11 mouse cellular contexts compared by ENCODE assay signal in the genomic region with DNA sequence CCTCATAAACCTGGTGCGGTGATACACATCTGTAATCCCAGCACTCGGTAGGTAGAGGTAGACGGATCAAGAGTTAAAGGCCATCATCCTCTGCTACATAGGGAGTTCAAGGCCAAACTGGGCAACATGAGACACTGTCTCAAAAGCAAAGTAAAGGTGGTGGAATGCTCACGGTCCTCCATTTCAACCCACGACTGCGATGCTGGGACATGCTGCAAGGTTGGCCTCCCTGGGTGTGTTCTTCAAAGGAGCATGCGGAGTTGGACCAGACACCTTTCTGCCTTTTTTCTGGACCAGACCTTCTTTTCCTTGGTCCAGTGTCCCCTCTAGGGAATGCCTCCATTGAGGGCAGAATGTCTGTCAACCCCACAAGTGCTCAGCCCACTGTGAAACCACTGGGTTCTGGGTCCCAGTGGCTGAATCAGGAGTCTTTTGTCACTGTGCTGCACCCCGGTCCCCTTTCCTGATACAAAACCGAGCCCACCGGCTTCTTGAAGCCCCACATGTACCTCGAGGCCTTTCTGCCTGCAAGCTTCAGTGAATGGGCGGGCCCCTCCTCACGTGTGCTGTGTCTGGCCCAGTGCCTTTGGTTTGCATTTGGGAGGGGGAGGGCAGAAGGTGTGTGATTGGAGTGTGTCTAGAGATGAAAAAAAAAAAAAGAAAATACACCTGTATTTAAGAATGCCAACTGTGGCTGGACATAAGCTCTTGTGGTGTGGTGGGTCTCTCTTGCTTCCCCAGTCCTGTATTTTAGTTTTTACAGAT. TPM values are rescaled to one million over a fixed set of nuclear protein-coding genes. Genes with fewer than 3 reads are reported as not detected.
DNase-seq lines count a peak whose midpoint lies in the region; ATAC-seq and TF ChIP-seq lines count a peak whose summit lies in the region.
"Had no signal": no experiment of that assay in that cellular context is flagged by ENCODE, and none has a peak within 500 bp of the region (broad histone marks: within the 10 kb centered on the region; RNA-seq: fewer than 3 reads in every experiment).

No protein-coding gene starts in this region.

- no peak overlapping the region for H3K4me2 ChIP-seq in intestine, embryonic 16.5 days (ENCODE audit: low read depth, low read length)
- H3K4me2 ChIP-seq in intestine, embryonic 15.5 days (replicated peaks) = no peak overlapping the region
- no peak overlapping the region for H3K4me2 ChIP-seq in CH12.LX (ENCODE audit: insufficient read depth, low read depth, poor library complexity, severe bottlenecking)
- no peak overlapping the region for H3K4me2 ChIP-seq in liver, embryonic 11.5 days

- peaks cover 17% of the 10 kb centered on the region for H3K36me3 ChIP-seq in intestine, embryonic 16.5 days (ENCODE audit: control insufficient read depth, insufficient read depth, low read length)
- peaks cover 17% of the 10 kb centered on the region for H3K36me3 ChIP-seq in intestine, embryonic 15.5 days
- peaks cover 43 to 76% of the 10 kb centered on the region in 2 experiments for H3K36me3 ChIP-seq in CH12.LX (replicated peaks in 1 of 2; ENCODE audit: control insufficient read depth in 1 of 2, insufficient read depth in 1 of 2, low read length in 1 of 2)
- H3K36me3 ChIP-seq in liver, embryonic 11.5 days (ENCODE audit: control insufficient read depth, insufficient read depth, low read length) = peaks cover 23% of the 10 kb centered on the region

- peaks cover 21% of the 10 kb centered on the region for H3K4me1 ChIP-seq in intestine, embryonic 16.5 days (ENCODE audit: control insufficient read depth, insufficient read depth, low read length)
- peaks cover 24% of the 10 kb centered on the region for H3K4me1 ChIP-seq in intestine, embryonic 15.5 days (replicated peaks)
- H3K4me1 ChIP-seq in CH12.LX (ENCODE audit: control insufficient read depth in 1 of 2, insufficient read depth in 2 of 2) = peaks cover 7 to 34% of the 10 kb centered on the region in 2 experiments
- peaks cover 37% of the 10 kb centered on the region for H3K4me1 ChIP-seq in liver, embryonic 11.5 days (replicated peaks; ENCODE audit: control insufficient read depth, insufficient read depth, low read length)

- peaks cover 19% of the 10 kb centered on the region for H3K79me2 ChIP-seq in CH12.LX (replicated peaks; ENCODE audit: control insufficient read depth, extremely low read depth, insufficient read depth, poor library complexity, severe bottlenecking)

- H3K27me3 ChIP-seq in intestine, embryonic 16.5 days (replicated peaks; ENCODE audit: control insufficient read depth, insufficient read depth, low read length) = no peaks in the 10 kb centered on the region
- no peaks in the 10 kb centered on the region for H3K27me3 ChIP-seq in intestine, embryonic 15.5 days (replicated peaks)
- H3K27me3 ChIP-seq in CH12.LX (replicated peaks) = no peaks in the 10 kb centered on the region
- H3K27me3 ChIP-seq in liver, embryonic 11.5 days (replicated peaks; ENCODE audit: control insufficient read depth, insufficient read depth, low read length) = no peaks in the 10 kb centered on the region

- DNase-seq in CH12.LX (ENCODE audit: extremely low read depth) (no peak), MN1 (ENCODE audit: low spot score) (peak; percentile 26)
- DNase-seq in liver, embryonic 11.5 days (ENCODE audit: low spot score) = no peak
- no peak for DNase-seq in ovary, postnatal 36 days (ENCODE audit: low spot score)
- DNase-seq in right cerebral cortex, postnatal 25 days = no peak
- DNase-seq: cerebellum, adult 11 months; left cerebral cortex, postnatal 4 days; spleen, adult 18-20 months; thymus, postnatal 4 days had no signal

- H3K27ac ChIP-seq in intestine, embryonic 16.5 days (ENCODE audit: low read length) = peak overlapping the region; percentile 33; the same call in 1 of the 2 replicates
- no peak overlapping the region; the same call in 1 of the 2 replicates for H3K27ac ChIP-seq in intestine, embryonic 15.5 days
- H3K27ac ChIP-seq in CH12.LX (ENCODE audit: insufficient read depth, low read depth) = no peak overlapping the region
- H3K27ac ChIP-seq in liver, embryonic 11.5 days (ENCODE audit: low read depth, low read length) = peak overlapping the region; percentile 96

- no peak for TF ChIP-seq CTCF in CH12.LX (conservative IDR thresholded peaks at IDR 0.05 in 1 of 2, IDR thresholded peaks at IDR 0.05 in 1 of 2; ENCODE audit: low read depth in 2 of 2, low read length in 2 of 2)

- TF ChIP-seq EP300 in CH12.LX (IDR thresholded peaks at IDR 0.05; ENCODE audit: low read length) = no peak

- TF ChIP-seq POLR2A in CH12.LX (IDR thresholded peaks at IDR 0.05; ENCODE audit: low read depth, low read length) = no peak

- no peaks in the 10 kb centered on the region for H3K9me3 ChIP-seq in intestine, embryonic 16.5 days (ENCODE audit: control insufficient read depth, low read length)
- no peaks in the 10 kb centered on the region for H3K9me3 ChIP-seq in intestine, embryonic 15.5 days
- no peaks in the 10 kb centered on the region for H3K9me3 ChIP-seq in CH12.LX (replicated peaks; ENCODE audit: low read length)
- H3K9me3 ChIP-seq in liver, embryonic 11.5 days (ENCODE audit: control insufficient read depth, low read length) = no peaks in the 10 kb centered on the region

- H3K4me3 ChIP-seq in intestine, embryonic 16.5 days (ENCODE audit: low read length) = no peak overlapping the region
- no peak overlapping the region for H3K4me3 ChIP-seq in intestine, embryonic 15.5 days (replicated peaks)
- H3K4me3 ChIP-seq in CH12.LX (replicated peaks in 1 of 3; ENCODE audit: low read depth in 2 of 3, low read length in 2 of 3, poor library complexity in 1 of 3) = no peak overlapping the region
- 0 out of 2 replicates have a peak overlapping the region, but pooled peaks have one; percentile 89 for H3K4me3 ChIP-seq in liver, embryonic 11.5 days (ENCODE audit: low read depth, low read length)

- WGBS in intestine, embryonic 16.5 days = 72% methylated on average over 13 of the region's 13 CpGs
- WGBS in intestine, embryonic 15.5 days = 74% methylated on average over 13 of the region's 13 CpGs
- 77% methylated on average over 13 of the region's 13 CpGs for WGBS in liver, embryonic 11.5 days

- dilution Hi-C loops in CH12.LX (cut with MboI; ENCODE audit: extremely low pct_ligation_motif_present, extremely low pct_unique_long_range_greater_than_20kb, low sequenced_read_pairs) = no loop called here

- ATAC-seq in intestine, embryonic 16.5 days = no peak
- no peak for ATAC-seq in intestine, embryonic 15.5 days
- no peak for ATAC-seq in liver, embryonic 11.5 days (replicated peaks; ENCODE audit: low FRiP score)

- in situ Hi-C loops in CH12.LX (cut with MboI; ENCODE audit: low pct_ligation_motif_present, low pct_unique_long_range_greater_than_20kb, low sequenced_read_pairs) = no loop called here

- TF ChIP-seq RAD21 in CH12.LX (IDR thresholded peaks at IDR 0.05; ENCODE audit: low read depth, low read length) = no peak

- 0 out of 2 replicates have a peak overlapping the region, but pooled peaks have one; percentile 19 for H3K9ac ChIP-seq in intestine, embryonic 16.5 days (ENCODE audit: low read depth, low read length)
- no peak overlapping the region for H3K9ac ChIP-seq in intestine, embryonic 15.5 days
- H3K9ac ChIP-seq in CH12.LX (ENCODE audit: insufficient read depth, low read depth) = no peak overlapping the region
- no peak overlapping the region for H3K9ac ChIP-seq in liver, embryonic 11.5 days (ENCODE audit: low read depth, low read length)

TF ChIP-seq in CH12.LX, 34 proteins besides CTCF, POLR2A, EP300 and RAD21:
- TF ChIP-seq SIN3A (IDR thresholded peaks at IDR 0.05; ENCODE audit: low read length) (no peak), ZNF384 (IDR thresholded peaks at IDR 0.05; ENCODE audit: low read depth, low read length) (peak; percentile 31), E2F4 (IDR thresholded peaks at IDR 0.05; ENCODE audit: insufficient replicate concordance, low read depth, low read length) (no peak)

RNA-seq across cellular contexts. Expression of a gene that starts 3.6 kb away (rescaled TPM):
- polyA plus RNA-seq in intestine, embryonic 16.5 days (2015; fragmentation: Nextera tagmentation; extraction: Ambion mirVana) = 7,117 and 7,555 TPM in 2 replicates
- polyA plus RNA-seq in intestine, embryonic 15.5 days (2015; fragmentation: Nextera tagmentation; extraction: Ambion mirVana) = 5,581 and 6,050 TPM in 2 replicates
- total RNA-seq in CH12.LX (2012; rRNA removed) (142 and 164 TPM in 2 replicates), CH12.LX (2014; rRNA removed) (790 and 1,027 TPM in 2 replicates)
- polyA plus RNA-seq in CH12.LX (2012; ENCODE audit: insufficient read length, low read depth) = 31.2 and 60.3 TPM in 2 replicates
- polyA plus RNA-seq in liver, embryonic 11.5 days (2014; fragmentation: Nextera tagmentation; extraction: Ambion mirVana) = 6,297 and 6,318 TPM in 2 replicates

RNA-seq across cellular contexts. Expression of a gene that starts 10.6 kb away (rescaled TPM):
- polyA plus RNA-seq in intestine, embryonic 16.5 days (2015; fragmentation: Nextera tagmentation; extraction: Ambion mirVana) = 178 and 185 TPM in 2 replicates
- polyA plus RNA-seq in intestine, embryonic 15.5 days (2015; fragmentation: Nextera tagmentation; extraction: Ambion mirVana) = 181 and 185 TPM in 2 replicates
- total RNA-seq in CH12.LX (2012; rRNA removed) (232 and 233 TPM in 2 replicates), CH12.LX (2014; rRNA removed) (185 and 195 TPM in 2 replicates)
- 273 and 321 TPM in 2 replicates for polyA plus RNA-seq in CH12.LX (2012; ENCODE audit: insufficient read length, low read depth)
- polyA plus RNA-seq in liver, embryonic 11.5 days (2014; fragmentation: Nextera tagmentation; extraction: Ambion mirVana) = 190 and 212 TPM in 2 replicates

RNA-seq across cellular contexts. Expression of a gene that starts 18.2 kb away (rescaled TPM):
- 121 and 134 TPM in 2 replicates for polyA plus RNA-seq in intestine, embryonic 16.5 days (2015; fragmentation: Nextera tagmentation; extraction: Ambion mirVana)
- polyA plus RNA-seq in intestine, embryonic 15.5 days (2015; fragmentation: Nextera tagmentation; extraction: Ambion mirVana) = 147 and 150 TPM in 2 replicates
- total RNA-seq in CH12.LX (2012; rRNA removed) (224 and 253 TPM in 2 replicates), CH12.LX (2014; rRNA removed) (229 and 267 TPM in 2 replicates)
- polyA plus RNA-seq in CH12.LX (2012; ENCODE audit: insufficient read length, low read depth) = 253 and 277 TPM in 2 replicates
- polyA plus RNA-seq in liver, embryonic 11.5 days (2014; fragmentation: Nextera tagmentation; extraction: Ambion mirVana) = 240 and 250 TPM in 2 replicates

RNA-seq across cellular contexts. Expression of a gene that starts 21.5 kb away (rescaled TPM):
- polyA plus RNA-seq in intestine, embryonic 16.5 days (2015; fragmentation: Nextera tagmentation; extraction: Ambion mirVana) = 49.4 and 53.1 TPM in 2 replicates
- 39.6 and 42.4 TPM in 2 replicates for polyA plus RNA-seq in intestine, embryonic 15.5 days (2015; fragmentation: Nextera tagmentation; extraction: Ambion mirVana)
- total RNA-seq in CH12.LX (2012; rRNA removed) (13.2 and 27.2 TPM in 2 replicates), CH12.LX (2014; rRNA removed) (11.9 and 14.0 TPM in 2 replicates)
- 20.9 and 23.9 TPM in 2 replicates for polyA plus RNA-seq in CH12.LX (2012; ENCODE audit: insufficient read length, low read depth)
- 21.4 and 23.7 TPM in 2 replicates for polyA plus RNA-seq in liver, embryonic 11.5 days (2014; fragmentation: Nextera tagmentation; extraction: Ambion mirVana)

RNA-seq across cellular contexts. Expression of a gene that starts 25.6 kb away (rescaled TPM):
- 0.78 and 0.93 TPM in 2 replicates for polyA plus RNA-seq in intestine, embryonic 16.5 days (2015; fragmentation: Nextera tagmentation; extraction: Ambion mirVana)
- 1.8 and 1.9 TPM in 2 replicates for polyA plus RNA-seq in intestine, embryonic 15.5 days (2015; fragmentation: Nextera tagmentation; extraction: Ambion mirVana)
- 0.13 and 0.17 TPM in 2 replicates for total RNA-seq in CH12.LX (2012; rRNA removed)
- total RNA-seq in CH12.LX (2014; rRNA removed) = not detected in 2 replicates
- not detected in 2 replicates for polyA plus RNA-seq in CH12.LX (2012; ENCODE audit: insufficient read length, low read depth)
- polyA plus RNA-seq in liver, embryonic 11.5 days (2014; fragmentation: Nextera tagmentation; extraction: Ambion mirVana) = 2.3 and 3.2 TPM in 2 replicates

Comparison
In these comparisons a context has a peak if more than half of its experiments do, and no peak if none do; other contexts are left out.
1. H3K27ac ChIP-seq: peak in intestine, embryonic 16.5 days (single experiment) and liver, embryonic 11.5 days (single experiment); none in intestine, embryonic 15.5 days (single experiment) and CH12.LX (single experiment).
2. RNA of a gene that starts 3.6 kb away (polyA plus RNA-seq): 7,117 to 7,555 TPM in intestine, embryonic 16.5 days, 6,297 to 6,318 TPM in liver, embryonic 11.5 days and 5,581 to 6,050 TPM in intestine, embryonic 15.5 days; 31.2 to 60.3 TPM in CH12.LX; every median in the first group is over 10 times any median in the second.